Mouse (Mus musculus): ENCODE results near the gene Rgs19. TPM values are rescaled to one million over a fixed set of nuclear protein-coding genes. Genes with fewer than 3 reads are reported as not detected.

The Rgs19 gene
- polyA plus RNA-seq, 1 experiment from 2014 or later, result 91.3 TPM

- H3K9ac ChIP-seq, result no peak overlapping the region
- peaks cover 9% of the 10 kb centered on the region; the same call in 1 of the 2 replicates for H3K4me1 ChIP-seq (ENCODE audit: insufficient read depth)
- H3K27me3 ChIP-seq (ENCODE audit: insufficient read depth, low read length), result no peaks in the 10 kb centered on the region
- TF ChIP-seq CTCF (IDR thresholded peaks at IDR 0.05; ENCODE audit: low read depth), result no peak
- WGBS, result 56% methylated on average over 1 of the region's 1 CpGs
- H3K27ac ChIP-seq (ENCODE audit: low read depth), result no peak overlapping the region
- DNase-seq (no peak), ATAC-seq (ENCODE audit: insufficient read depth) (no peak)
- H3K36me3 ChIP-seq (ENCODE audit: insufficient read depth), result peaks cover 36% of the 10 kb centered on the region
- H3K4me2 ChIP-seq, result no peak overlapping the region
- H3K4me3 ChIP-seq (ENCODE audit: low read depth, low read length), result no peak overlapping the region
- no peaks in the 10 kb centered on the region for H3K9me3 ChIP-seq (ENCODE audit: low read depth, low read length)
Measured at GRCm38 (mm10) chr2:181684713-181685112, 9.1 kb downstream of the Rgs19 start.

- Histone ChIP-seq H3K9ac (no peak overlapping the region), H3K9me3 (ENCODE audit: low read depth, low read length) (no peaks in the 10 kb centered on the region), H3K27ac (ENCODE audit: low read depth) (no peak overlapping the region), H3K36me3 (ENCODE audit: insufficient read depth) (peaks cover 25% of the 10 kb centered on the region), H3K4me3 (ENCODE audit: low read depth, low read length) (no peak overlapping the region), H3K27me3 (ENCODE audit: insufficient read depth, low read length) (no peaks in the 10 kb centered on the region), H3K4me2 (no peak overlapping the region), H3K4me1 (ENCODE audit: insufficient read depth) (peaks cover 12% of the 10 kb centered on the region; the same call in 1 of the 2 replicates)
- peak; percentile 20 for TF ChIP-seq CTCF (IDR thresholded peaks at IDR 0.05; ENCODE audit: low read depth)
- WGBS, result 63% methylated on average over 4 of the region's 4 CpGs
- DNase-seq, result no peak
- no peak for ATAC-seq (ENCODE audit: insufficient read depth)
Measured at GRCm38 (mm10) chr2:181683381-181683780, 10.4 kb downstream of the Rgs19 start.

GRCm38 (mm10) chr2:181681978-181682377 lies 11.8 kb downstream of the Rgs19 start:
- peaks cover 17% of the 10 kb centered on the region; the same call in 1 of the 2 replicates for H3K36me3 ChIP-seq (ENCODE audit: insufficient read depth)
- H3K9ac ChIP-seq, result no peak overlapping the region
- H3K27ac ChIP-seq (ENCODE audit: low read depth), result no peak overlapping the region
- no peak overlapping the region for H3K4me2 ChIP-seq
- no peaks in the 10 kb centered on the region for H3K27me3 ChIP-seq (ENCODE audit: insufficient read depth, low read length)
- no peak for DNase-seq
- peaks cover 12% of the 10 kb centered on the region; the same call in 1 of the 2 replicates for H3K4me1 ChIP-seq (ENCODE audit: insufficient read depth)
- H3K9me3 ChIP-seq (ENCODE audit: low read depth, low read length), result no peaks in the 10 kb centered on the region
- 45% methylated on average over 1 of the region's 1 CpGs for WGBS
- H3K4me3 ChIP-seq (ENCODE audit: low read depth, low read length), result no peak overlapping the region
- no peak for TF ChIP-seq CTCF (IDR thresholded peaks at IDR 0.05; ENCODE audit: low read depth)
- no peak for ATAC-seq (ENCODE audit: insufficient read depth)

GRCm38 (mm10) chr2:181680716-181681117 lies 13.1 kb downstream of the Rgs19 start:
- Histone ChIP-seq H3K27me3 (ENCODE audit: insufficient read depth, low read length) (no peaks in the 10 kb centered on the region), H3K4me3 (ENCODE audit: low read depth, low read length) (peak overlapping the region; percentile 72), H3K4me2 (peak overlapping the region; percentile 92), H3K4me1 (ENCODE audit: insufficient read depth) (peaks cover 12% of the 10 kb centered on the region; the same call in 1 of the 2 replicates), H3K36me3 (ENCODE audit: insufficient read depth) (peaks cover 5% of the 10 kb centered on the region; the same call in 1 of the 2 replicates), H3K9ac (peak overlapping the region; percentile 86), H3K27ac (ENCODE audit: low read depth) (0 out of 2 replicates have a peak overlapping the region, but pooled peaks have one; percentile 24), H3K9me3 (ENCODE audit: low read depth, low read length) (no peaks in the 10 kb centered on the region)
- 15% methylated on average over 7 of the region's 7 CpGs for WGBS
- no peak for TF ChIP-seq CTCF (IDR thresholded peaks at IDR 0.05; ENCODE audit: low read depth)
- peak; percentile 20; the same call in 1 of the 2 replicates for ATAC-seq (ENCODE audit: insufficient read depth)
- DNase-seq, result peak; percentile 27

GRCm38 (mm10) chr2:181679951-181680715 lies 13.6 kb downstream of the Rgs19 start, which contains the start of gene Tcea2:
Gene Tcea2, plus strand, starts transcription at chr2:181680310.
- H3K27me3 ChIP-seq (ENCODE audit: insufficient read depth, low read length), result no peaks in the 10 kb centered on the region
- peak within 1 kb of the TSS; percentile 28; the same call in 1 of the 2 replicates for H3K27ac ChIP-seq (ENCODE audit: low read depth)
- no peaks in the 10 kb centered on the region for H3K9me3 ChIP-seq (ENCODE audit: low read depth, low read length)
- WGBS, result under 1% methylated on average over 69 of the region's 69 CpGs
- no peaks in the 10 kb centered on the region for H3K36me3 ChIP-seq (ENCODE audit: insufficient read depth)
- peak within 1 kb of the TSS; percentile 92 for H3K4me2 ChIP-seq
- TF ChIP-seq CTCF (IDR thresholded peaks at IDR 0.05; ENCODE audit: low read depth), result peak; percentile 56
- peak within 1 kb of the TSS; percentile 72 for H3K4me3 ChIP-seq (ENCODE audit: low read depth, low read length)
- ATAC-seq (ENCODE audit: insufficient read depth), result peak; percentile 52
- peak within 1 kb of the TSS; percentile 86 for H3K9ac ChIP-seq
- peaks cover 12% of the 10 kb centered on the region; the same call in 1 of the 2 replicates for H3K4me1 ChIP-seq (ENCODE audit: insufficient read depth)
- peak; percentile 86 for DNase-seq

GRCm38 (mm10) chr2:181678780-181679179 lies 15.0 kb downstream of the Rgs19 start:
- no peak overlapping the region for H3K27ac ChIP-seq (ENCODE audit: low read depth)
- H3K4me2 ChIP-seq, result no peak overlapping the region
- no peaks in the 10 kb centered on the region for H3K9me3 ChIP-seq (ENCODE audit: low read depth, low read length)
- WGBS, result 44% methylated on average over 1 of the region's 1 CpGs
- H3K36me3 ChIP-seq (ENCODE audit: insufficient read depth), result no peaks in the 10 kb centered on the region
- DNase-seq (peak; percentile 92), ATAC-seq (ENCODE audit: insufficient read depth) (peak; percentile 68)
- peak; percentile 98 for TF ChIP-seq CTCF (IDR thresholded peaks at IDR 0.05; ENCODE audit: low read depth)
- peaks cover 12% of the 10 kb centered on the region; the same call in 1 of the 2 replicates for H3K4me1 ChIP-seq (ENCODE audit: insufficient read depth)
- H3K9ac ChIP-seq, result no peak overlapping the region
- no peaks in the 10 kb centered on the region for H3K27me3 ChIP-seq (ENCODE audit: insufficient read depth, low read length)
- no peak overlapping the region for H3K4me3 ChIP-seq (ENCODE audit: low read depth, low read length)

- Histone ChIP-seq H3K27me3 (ENCODE audit: insufficient read depth, low read length) (peaks cover 2% of the 10 kb centered on the region; the same call in 1 of the 2 replicates), H3K36me3 (ENCODE audit: insufficient read depth) (no peaks in the 10 kb centered on the region), H3K9me3 (ENCODE audit: low read depth, low read length) (no peaks in the 10 kb centered on the region), H3K4me1 (ENCODE audit: insufficient read depth) (peaks cover 12% of the 10 kb centered on the region; the same call in 1 of the 2 replicates), H3K4me3 (ENCODE audit: low read depth, low read length) (no peak overlapping the region), H3K27ac (ENCODE audit: low read depth) (peak overlapping the region; percentile 56; the same call in 1 of the 2 replicates), H3K9ac (no peak overlapping the region), H3K4me2 (no peak overlapping the region)
- WGBS, result 46% methylated on average over 3 of the region's 3 CpGs
- ATAC-seq (ENCODE audit: insufficient read depth) (no peak), DNase-seq (no peak)
- no peak for TF ChIP-seq CTCF (IDR thresholded peaks at IDR 0.05; ENCODE audit: low read depth)
Measured at GRCm38 (mm10) chr2:181677755-181678098, 16.1 kb downstream of the Rgs19 start.

Measured in lung, embryonic 14.5 days (tissue).